Mouse (Mus musculus): Measurements from ENCODE around the gene Fmnl2.

GRCm38 (mm10) chr2:52872636-52873035 is 15.0 kb downstream of the Fmnl2 start:
- TF ChIP-seq CTCF (IDR thresholded peaks at IDR 0.05; ENCODE audit: low read depth) = no peak
- TF ChIP-seq EP300 (IDR thresholded peaks at IDR 0.05; ENCODE audit: low read depth) = no peak

Measured in liver, postnatal 0 days (tissue).